Mouse (Mus musculus) adrenal gland, adult 2 months (tissue): Measurements from ENCODE around the gene Rhot2. TPM values are rescaled to one million over a fixed set of nuclear protein-coding genes. Genes with fewer than 3 reads are reported as not detected.

Experiments used
- DNase-seq: peaks from one replicate; pipeline ENCODE4 v3.0.0; 2021
- polyA plus RNA-seq: library from polyadenylated mRNA; depleted of rRNA; stranded (reverse); fragments of >200 nt; gene quantifications from 2 replicates; pipeline ENCODE4 v1.2.3, GENCODE M21; 2012
- total RNA-seq, 2 experiments: library from RNA; stranded (reverse); gene quantifications; 2 replicates each; pipeline ENCODE4 v1.2.3; 2021

Rhot2 gene
- total and polyA plus RNA-seq, 3 experiments: 107 to 193 (median 127) TPM

DNA sequence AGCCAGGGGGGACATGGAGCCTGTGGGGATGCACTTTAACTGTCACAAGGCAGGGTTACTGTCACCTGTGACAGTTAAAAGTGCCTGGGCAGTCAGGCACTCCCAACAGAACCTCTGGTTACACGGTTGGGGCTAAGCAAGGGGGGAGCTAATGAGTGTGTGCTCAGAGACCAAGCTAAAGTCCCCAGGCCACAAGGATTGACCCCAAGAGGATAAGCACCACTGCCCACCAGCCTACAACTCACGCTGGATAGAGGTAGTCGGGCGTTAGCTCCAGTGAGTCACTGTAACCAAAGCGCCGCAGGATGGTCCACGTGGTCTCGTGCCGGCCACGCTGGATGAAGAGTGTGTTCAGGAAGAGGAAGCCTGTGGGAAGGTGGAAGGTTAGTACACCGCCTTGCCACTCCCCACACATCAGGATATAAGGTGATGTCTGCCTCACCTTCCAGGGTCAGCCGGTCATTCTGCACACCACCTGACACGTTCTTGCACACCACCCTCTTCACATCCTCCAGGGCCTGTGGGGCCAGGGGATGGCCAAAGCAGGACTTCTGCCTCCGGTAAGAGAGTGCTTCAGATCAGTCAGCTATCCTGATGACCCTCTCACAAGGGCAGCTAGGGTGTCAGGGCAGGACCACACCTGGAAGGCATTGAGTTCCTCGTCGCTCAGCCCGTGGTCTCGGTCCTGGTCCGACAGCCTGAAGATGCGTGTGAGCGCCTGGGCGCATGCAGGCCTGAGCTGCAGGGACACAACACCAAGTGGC is 3.4 kb downstream of the Rhot2 start, which contains the start of gene Gm20683:
TSS of gene Gm20683 (minus strand) at position 647 of the 764 bp plus-strand sequence.
- DNase-seq: no peak

GRCm38 (mm10) chr17:25840519-25840918 is 4.1 kb downstream of the Rhot2 start:
- no peak for DNase-seq

GRCm38 (mm10) chr17:25839455-25840235 is 5.0 kb downstream of the Rhot2 start:
- DNase-seq: no peak

DNA sequence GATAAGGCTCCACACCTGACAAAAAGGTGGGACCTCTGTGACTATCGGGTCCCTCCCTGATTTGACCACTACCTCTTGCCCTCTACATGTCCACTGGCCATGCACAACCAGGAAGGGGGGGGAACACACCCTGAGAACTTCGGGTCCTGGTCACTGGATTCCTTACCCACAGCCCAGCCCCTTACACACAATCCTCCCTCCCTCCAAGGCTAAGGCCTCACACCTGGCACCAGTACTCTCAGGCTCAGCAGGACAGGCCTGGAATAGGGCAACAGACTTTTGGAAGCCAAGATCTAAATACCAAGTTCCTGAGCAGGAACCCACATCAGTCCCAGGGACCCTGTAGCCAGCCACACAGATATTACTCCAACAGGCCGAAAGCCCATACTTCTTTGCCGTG is 5.7 kb downstream of the Rhot2 start:
- no peak for DNase-seq

- no peak for DNase-seq
These were observed 7.1 kb downstream of the Rhot2 start for GRCm38 (mm10) chr17:25837533-25837932.

- DNase-seq: peak; percentile 93
These were observed 7.6 kb downstream of the Rhot2 start, which contains the start of gene Rhbdl1 for GRCm38 (mm10) chr17:25837076-25837410. TSS of gene Rhbdl1 (minus strand) at chr17:25837295.

DNA sequence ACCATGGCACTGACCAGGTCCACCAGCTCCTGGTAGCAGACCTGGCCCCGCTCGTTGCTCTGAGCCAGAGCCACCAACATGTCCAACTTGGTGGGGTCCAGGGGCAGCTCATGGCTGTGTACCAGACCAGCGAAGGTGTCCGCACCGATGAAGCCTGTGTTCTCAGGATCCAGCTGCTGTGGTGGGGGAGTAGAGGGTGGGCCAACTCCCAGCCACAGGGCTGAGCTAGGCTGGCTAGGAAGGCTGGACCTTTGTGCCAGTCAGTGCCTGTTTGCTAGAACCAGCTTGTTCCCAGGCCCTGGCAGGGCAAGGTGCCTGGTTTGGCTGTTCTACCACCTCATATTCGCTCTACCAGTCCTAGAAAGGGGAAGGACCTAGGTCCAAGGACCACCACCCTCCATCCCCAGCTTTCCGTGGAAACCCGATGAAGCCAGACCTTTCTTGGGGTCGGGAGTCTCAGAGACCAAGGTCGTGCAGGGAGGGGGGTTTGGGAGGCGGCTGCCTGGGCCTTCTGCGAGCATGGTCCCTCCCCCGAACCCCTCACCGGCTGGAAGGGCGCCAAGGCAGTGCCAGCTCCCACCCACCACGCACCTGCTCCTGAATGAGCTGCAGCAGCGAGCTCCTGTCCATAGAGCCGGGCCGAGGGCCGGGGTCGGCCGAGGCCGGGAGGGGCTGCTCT is 8.1 kb downstream of the Rhot2 start:
- DNase-seq: no peak

DNA sequence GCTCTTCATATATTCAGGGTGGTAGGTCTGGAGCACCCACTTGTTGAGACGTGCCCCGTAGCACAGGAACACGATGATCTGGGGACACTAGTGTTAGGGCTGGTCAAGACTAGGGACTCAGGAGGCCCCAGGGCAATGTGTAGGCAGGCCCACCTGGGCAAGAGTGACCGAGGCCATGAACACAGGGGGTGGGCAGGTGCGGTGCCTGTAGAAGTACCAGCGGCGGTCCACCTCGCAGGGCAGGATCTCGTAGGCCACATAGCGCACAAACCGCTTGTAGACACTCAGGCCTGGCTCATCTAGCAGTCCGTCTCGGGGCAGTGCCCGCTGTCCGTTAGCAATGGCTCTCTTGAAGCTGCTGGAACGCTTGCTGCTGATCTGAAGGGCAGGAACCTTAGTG is 8.8 kb downstream of the Rhot2 start:
- DNase-seq: peak; percentile 42

DNA sequence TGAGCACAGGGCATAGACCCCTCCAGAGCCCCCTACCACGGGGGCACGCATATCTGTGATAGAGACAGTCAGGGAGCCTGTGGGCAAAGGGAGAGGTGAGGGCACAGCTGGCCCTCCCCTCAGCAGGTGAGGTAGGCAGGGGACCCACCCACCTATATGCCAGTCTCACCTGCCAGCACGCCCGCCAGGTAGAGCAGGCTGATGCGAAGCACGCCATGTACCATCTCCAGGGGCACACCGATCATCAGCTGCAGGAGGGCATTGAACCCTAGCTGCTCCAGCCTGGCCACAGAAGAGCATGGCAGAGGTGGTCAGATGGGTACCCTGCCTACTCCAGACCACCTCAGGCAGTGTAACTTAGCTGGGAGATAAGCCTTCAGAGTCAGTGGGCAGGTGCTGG is 9.3 kb downstream of the Rhot2 start:
- DNase-seq: no peak

GRCm38 (mm10) chr17:25834595-25835222 is 9.9 kb downstream of the Rhot2 start:
- DNase-seq: no peak

- peak; percentile 68 for DNase-seq
These were observed 10.6 kb downstream of the Rhot2 start for GRCm38 (mm10) chr17:25833961-25834594.

- peak; percentile 97 for DNase-seq
These were observed 11.4 kb downstream of the Rhot2 start, which contains the start of gene Stub1 for GRCm38 (mm10) chr17:25833291-25833663. TSS of gene Stub1 (minus strand) at chr17:25833404.

GRCm38 (mm10) chr17:25832436-25833290 is 12.0 kb downstream of the Rhot2 start:
- peak; percentile 100 for DNase-seq

DNA sequence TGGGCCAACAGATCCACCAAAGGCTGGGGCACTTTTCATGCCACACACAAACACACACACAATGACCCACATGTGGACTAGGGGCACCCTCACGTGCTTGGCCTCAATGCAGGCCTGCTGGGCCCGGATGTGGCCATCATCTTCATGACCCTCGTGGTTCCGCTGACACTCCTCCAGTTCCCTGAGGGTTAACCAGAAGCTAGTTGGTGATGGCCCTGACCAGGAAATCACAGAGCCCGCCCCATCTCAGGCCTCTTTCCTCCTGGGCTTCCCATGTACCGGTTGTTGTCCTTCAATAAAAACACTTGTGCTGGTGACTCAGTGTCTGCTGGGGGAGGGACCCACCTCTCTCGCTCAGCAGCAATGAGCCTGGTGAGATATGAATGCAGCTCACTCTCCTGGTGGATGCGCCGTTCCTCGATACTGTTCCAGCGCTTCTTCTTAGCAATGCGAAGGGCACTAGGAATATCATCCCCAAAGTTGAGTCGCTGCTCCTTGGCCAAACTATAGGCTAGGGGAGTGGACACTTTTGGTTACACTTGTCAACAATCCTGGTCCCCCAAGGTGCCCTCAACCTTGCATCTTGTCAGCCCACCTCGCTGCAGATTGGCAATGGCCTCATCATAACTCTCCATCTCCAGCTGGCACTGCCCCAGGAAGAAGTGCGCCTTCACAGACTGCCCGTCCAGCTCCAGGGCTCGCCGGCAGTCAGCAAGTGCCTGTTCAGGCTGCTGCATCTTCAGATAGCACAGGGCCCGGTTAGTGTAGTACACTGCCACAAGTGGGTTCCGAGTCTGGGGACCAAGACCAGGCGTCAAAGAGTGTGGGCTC is 13.0 kb downstream of the Rhot2 start:
- peak; percentile 82 for DNase-seq

GRCm38 (mm10) chr17:25830806-25831431 is 13.7 kb downstream of the Rhot2 start:
- DNase-seq: no peak

DNA sequence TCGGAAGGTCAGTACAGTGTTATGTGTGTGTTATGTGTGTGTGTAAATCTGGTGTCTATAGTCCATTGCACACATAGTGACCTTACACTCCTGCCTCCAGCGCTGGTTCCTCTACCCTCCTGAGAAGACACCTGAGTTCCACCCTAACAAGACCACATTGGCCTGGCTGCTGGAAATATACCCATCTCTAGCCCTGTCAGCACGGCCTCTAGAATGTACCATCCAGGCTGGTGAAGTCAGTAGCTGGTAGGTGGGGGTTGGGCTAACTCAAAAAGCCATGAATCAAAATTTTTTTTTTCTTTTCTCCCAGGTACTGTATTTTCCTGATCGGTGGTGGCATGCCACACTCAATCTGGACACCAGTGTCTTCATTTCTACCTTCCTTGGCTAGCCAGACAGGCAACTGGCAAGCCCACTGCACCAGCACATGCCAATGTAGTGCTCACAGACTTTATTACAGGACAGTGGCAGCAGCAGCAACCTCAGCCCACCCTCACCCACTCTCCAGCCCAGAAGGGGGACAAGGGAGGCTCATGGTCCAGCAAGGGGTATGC is 14.4 kb downstream of the Rhot2 start:
- DNase-seq: no peak

GRCm38 (mm10) chr17:25829558-25830017 is 15.1 kb downstream of the Rhot2 start:
- no peak for DNase-seq

- DNase-seq: peak; percentile 87
These were observed 15.7 kb downstream of the Rhot2 start, which contains the start of gene Jmjd8 for GRCm38 (mm10) chr17:25828712-25829557. TSS of gene Jmjd8 (plus strand) at chr17:25828867.
